Mouse (Mus musculus) neural tube, embryonic 12.5 days (tissue): Measurements from ENCODE around the gene Ptk6. TPM values are rescaled to one million over a fixed set of nuclear protein-coding genes. Genes with fewer than 3 reads are reported as not detected.
"Not testable (repeated sequence)": the region's sequence is repeated elsewhere in the genome, so short reads cannot be mapped to it uniquely, and the experiment has no call there.

ENCODE experiments used
- ATAC-seq: fragments of 200-750 bp; cut with Nextera tagmentation; 2 replicates; pipeline ENCODE4 v1.8.0; 2017; ENCODE audit warnings: low read depth, mild to moderate bottlenecking, moderate TSS enrichment, moderate library complexity; ENCODE audit not compliant: low FRiP score
- H3K27ac ChIP-seq: fragments of 300-500 bp; sonication (generic); 2 replicates; pipeline ENCODE4 v1.5.1; 2016
- H3K27me3 ChIP-seq: fragments of 300-500 bp; sonication (generic); replicated peaks from 2 replicates; pipeline ENCODE4 v1.6.1; 2016; ENCODE audit warnings: mild to moderate bottlenecking
- H3K36me3 ChIP-seq: fragments of 300-500 bp; sonication (generic); 2 replicates; pipeline ENCODE4 v1.6.1; 2016; ENCODE audit warnings: mild to moderate bottlenecking
- H3K4me1 ChIP-seq: fragments of 300-500 bp; sonication (generic); 2 replicates; pipeline ENCODE4 v1.6.1; 2016
- H3K4me2 ChIP-seq: fragments of 300-500 bp; sonication (generic); replicated peaks from 2 replicates; pipeline ENCODE4 v1.6.1; 2016; ENCODE audit warnings: mild to moderate bottlenecking
- H3K4me3 ChIP-seq: fragments of 300-500 bp; sonication (generic); 2 replicates; pipeline ENCODE4 v1.5.1; 2016
- H3K9ac ChIP-seq: fragments of 300-500 bp; sonication (generic); 2 replicates; pipeline ENCODE4 v1.6.1; 2016; ENCODE audit warnings: mild to moderate bottlenecking
- H3K9me3 ChIP-seq: fragments of 300-500 bp; sonication (generic); 2 replicates; pipeline ENCODE4 v1.6.1; 2016; ENCODE audit warnings: mild to moderate bottlenecking
- WGBS: fragments of 180-500 bp; shearing (Covaris S2); methylation state at CpG from one replicate; pipeline ENCODE4 v1.1.7; 2016; 5-methylcytosine and 5-hydroxymethylcytosine counted together
- polyA plus RNA-seq: library from polyadenylated mRNA; unstranded; fragments of >200 nt; fragmentation: Nextera tagmentation; extraction: Ambion mirVana; gene quantifications from 2 replicates; pipeline ENCODE4 v1.2.1, GENCODE M21; 2016

Gene Ptk6
- polyA plus RNA-seq, 1 experiment from 2014 or later: not detected

GRCm38 (mm10) chr2:181212389-181213020 is 9.9 kb upstream of the Ptk6 start:
- WGBS: 4% methylated on average over 34 of the region's 34 CpGs
- Histone ChIP-seq H3K4me2 (peak overlapping the region; percentile 59), H3K27me3 (peaks cover 40% of the 10 kb centered on the region), H3K27ac (no peak overlapping the region), H3K9ac (0 out of 2 replicates have a peak overlapping the region, but pooled peaks have one; percentile 26), H3K9me3 (no peaks in the 10 kb centered on the region), H3K4me3 (peak overlapping the region; percentile 26), H3K4me1 (peaks cover 8% of the 10 kb centered on the region), H3K36me3 (no peaks in the 10 kb centered on the region)
- ATAC-seq: no peak

DNA sequence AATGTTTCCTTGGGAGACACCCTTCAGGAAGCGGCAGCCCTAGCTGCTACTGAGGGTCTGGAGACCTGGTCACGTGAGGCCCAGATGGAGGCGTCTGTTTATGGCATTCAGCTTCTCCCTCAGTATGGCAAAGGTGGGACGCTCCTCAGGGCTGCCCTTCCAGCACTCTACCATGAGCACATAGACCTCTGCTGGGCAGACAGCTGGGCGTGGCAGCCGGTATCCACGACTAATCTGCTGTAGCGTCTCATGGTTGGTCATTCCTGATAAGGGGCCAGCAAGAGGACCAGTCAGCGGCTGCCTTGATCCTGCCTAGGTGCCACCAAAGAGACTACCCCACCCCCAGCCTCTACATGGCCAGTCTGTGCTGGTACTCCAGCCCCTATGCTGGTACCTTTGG is 3.5 kb upstream of the Ptk6 start:
- ATAC-seq: no peak
- WGBS: 81% methylated on average over 9 of the region's 9 CpGs
- H3K36me3 ChIP-seq: no peaks in the 10 kb centered on the region

GRCm38 (mm10) chr2:181205678-181206077 is 3.1 kb upstream of the Ptk6 start:
- Histone ChIP-seq H3K9ac (no peak overlapping the region), H3K9me3 (no peaks in the 10 kb centered on the region), H3K36me3 (no peaks in the 10 kb centered on the region), H3K4me2 (no peak overlapping the region), H3K4me1 (no peaks in the 10 kb centered on the region), H3K4me3 (no peak overlapping the region), H3K27me3 (peaks cover 3% of the 10 kb centered on the region; the same call in 1 of the 2 replicates), H3K27ac (no peak overlapping the region)
- 87% methylated on average over 5 of the region's 5 CpGs for WGBS
- no peak for ATAC-seq

More for the DNA sequence above, 3.5 kb upstream of the Ptk6 start:
- Histone ChIP-seq H3K4me2 (no peak overlapping the region), H3K9me3 (no peaks in the 10 kb centered on the region), H3K27me3 (peaks cover 5% of the 10 kb centered on the region), H3K4me1 (no peaks in the 10 kb centered on the region), H3K9ac (no peak overlapping the region), H3K4me3 (no peak overlapping the region), H3K27ac (no peak overlapping the region)

- Histone ChIP-seq H3K9me3 (no peaks in the 10 kb centered on the region), H3K4me2 (no peak overlapping the region), H3K9ac (no peak overlapping the region), H3K36me3 (no peaks in the 10 kb centered on the region), H3K4me1 (no peaks in the 10 kb centered on the region), H3K27me3 (no peaks in the 10 kb centered on the region), H3K27ac (no peak overlapping the region), H3K4me3 (no peak overlapping the region)
- no peak for ATAC-seq
- 86% methylated on average over 6 of the region's 6 CpGs for WGBS
Observed at GRCm38 (mm10) chr2:181202886-181203285, 297 bp upstream of the Ptk6 start.

DNA sequence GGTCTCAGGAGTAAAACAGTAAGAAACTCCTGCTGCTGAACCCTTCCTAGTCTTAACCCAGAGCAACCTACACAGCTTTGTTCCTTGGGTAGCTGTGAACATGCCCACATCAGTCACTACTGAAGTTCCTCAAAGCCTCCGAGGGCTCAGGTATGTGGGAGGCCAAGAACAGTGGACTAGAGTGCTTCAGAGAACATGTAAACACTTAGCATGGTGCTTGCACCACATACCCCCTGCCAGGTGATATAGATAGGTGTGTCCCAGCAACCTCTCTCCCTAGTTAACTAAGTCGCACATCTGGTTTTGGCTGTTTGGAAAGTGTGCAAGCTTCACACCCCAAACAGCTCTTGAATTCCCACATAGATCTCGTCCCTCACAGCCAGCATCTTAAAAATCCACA is 983 bp downstream of the Ptk6 start:
- no peak overlapping the region for H3K4me2 ChIP-seq
- WGBS: 77% methylated on average over 3 of the region's 3 CpGs

GRCm38 (mm10) chr2:181196628-181197300 is 5.8 kb downstream of the Ptk6 start:
- Histone ChIP-seq H3K9ac (no peak overlapping the region), H3K9me3 (no peaks in the 10 kb centered on the region), H3K4me1 (no peaks in the 10 kb centered on the region), H3K4me3 (no peak overlapping the region), H3K36me3 (no peaks in the 10 kb centered on the region), H3K4me2 (no peak overlapping the region), H3K27me3 (no peaks in the 10 kb centered on the region), H3K27ac (no peak overlapping the region)
- ATAC-seq: no peak
- 88% methylated on average over 4 of the region's 4 CpGs for WGBS

More for the DNA sequence above, 983 bp downstream of the Ptk6 start:
- no peaks in the 10 kb centered on the region for H3K36me3 ChIP-seq
- no peak for ATAC-seq
- no peaks in the 10 kb centered on the region for H3K4me1 ChIP-seq
- no peak overlapping the region for H3K9ac ChIP-seq
- H3K9me3 ChIP-seq: no peaks in the 10 kb centered on the region
- H3K4me3 ChIP-seq: no peak overlapping the region
- no peak overlapping the region for H3K27ac ChIP-seq
- H3K27me3 ChIP-seq: no peaks in the 10 kb centered on the region

GRCm38 (mm10) chr2:181193044-181193443 is 9.5 kb downstream of the Ptk6 start:
- no peak for ATAC-seq
- Histone ChIP-seq H3K27ac (no peak overlapping the region), H3K9me3 (no peaks in the 10 kb centered on the region), H3K4me1 (peaks cover 7% of the 10 kb centered on the region), H3K27me3 (no peaks in the 10 kb centered on the region), H3K9ac (no peak overlapping the region), H3K4me3 (no peak overlapping the region), H3K36me3 (peaks cover 14% of the 10 kb centered on the region; the same call in 1 of the 2 replicates), H3K4me2 (no peak overlapping the region)
- WGBS: 77% methylated on average over 3 of the region's 3 CpGs

DNA sequence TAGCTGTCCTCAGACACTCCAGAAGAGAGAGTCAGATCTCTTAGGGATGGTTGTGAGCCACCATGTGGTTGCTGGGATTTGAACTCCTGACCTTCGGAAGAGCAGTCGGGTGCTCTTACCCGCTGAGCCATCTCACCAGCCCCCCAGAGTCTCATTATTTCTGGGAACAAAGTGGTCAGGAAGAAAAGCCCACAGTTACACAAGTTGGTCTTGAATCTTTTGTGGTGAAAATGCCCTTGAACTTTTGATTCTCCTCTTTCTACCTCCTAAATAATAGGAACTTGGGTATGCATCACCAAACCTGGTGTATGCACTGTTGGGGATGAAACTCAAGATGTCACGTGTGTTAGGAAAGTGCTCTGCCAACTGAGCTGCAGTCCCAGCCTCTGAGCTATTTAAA is 10.7 kb downstream of the Ptk6 start:
- Histone ChIP-seq H3K9me3 (no peaks in the 10 kb centered on the region), H3K4me1 (peaks cover 7% of the 10 kb centered on the region), H3K27ac (no peak overlapping the region), H3K4me2 (no peak overlapping the region), H3K4me3 (no peak overlapping the region), H3K27me3 (no peaks in the 10 kb centered on the region), H3K36me3 (peaks cover 14% of the 10 kb centered on the region; the same call in 1 of the 2 replicates), H3K9ac (no peak overlapping the region)
- WGBS: 61% methylated on average over 4 of the region's 4 CpGs
- ATAC-seq: no peak

- not testable (repeated sequence) for ATAC-seq, H3K9me3 ChIP-seq, H3K27me3 ChIP-seq, H3K9ac ChIP-seq, H3K4me2 ChIP-seq, H3K4me1 ChIP-seq, H3K4me3 ChIP-seq, H3K27ac ChIP-seq
- 84% methylated on average over 4 of the region's 4 CpGs for WGBS
- peaks cover 14% of the 10 kb centered on the region; the same call in 1 of the 2 replicates for H3K36me3 ChIP-seq
Observed at GRCm38 (mm10) chr2:181191385-181191784, 11.2 kb downstream of the Ptk6 start.

DNA sequence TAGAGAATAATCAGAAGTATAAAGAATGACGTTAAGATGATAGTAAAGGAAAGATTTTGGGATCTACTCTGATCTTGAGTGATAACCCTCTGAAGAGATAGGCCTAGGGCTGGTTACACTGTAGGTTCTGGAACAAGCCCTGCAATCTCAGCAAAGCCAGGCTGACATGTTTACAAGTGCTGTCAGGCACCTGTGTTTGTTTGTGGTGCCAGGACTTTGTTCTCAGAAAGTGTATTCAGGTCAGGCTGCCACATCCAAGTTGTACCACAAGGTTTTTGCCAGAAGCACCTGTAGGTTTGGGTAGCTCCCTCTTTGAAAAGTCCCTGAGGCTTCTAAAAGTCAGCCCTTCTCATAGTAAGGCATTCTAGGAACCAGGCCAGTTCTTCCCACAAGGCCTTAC is 13.3 kb downstream of the Ptk6 start:
- Histone ChIP-seq H3K27me3 (no peaks in the 10 kb centered on the region), H3K36me3 (peaks cover 14% of the 10 kb centered on the region; the same call in 1 of the 2 replicates), H3K4me3 (no peak overlapping the region), H3K27ac (no peak overlapping the region), H3K4me1 (peaks cover 7% of the 10 kb centered on the region), H3K4me2 (no peak overlapping the region), H3K9me3 (no peaks in the 10 kb centered on the region), H3K9ac (no peak overlapping the region)
- WGBS: 96% methylated on average over 1 of the region's 1 CpGs
- ATAC-seq: no peak

DNA sequence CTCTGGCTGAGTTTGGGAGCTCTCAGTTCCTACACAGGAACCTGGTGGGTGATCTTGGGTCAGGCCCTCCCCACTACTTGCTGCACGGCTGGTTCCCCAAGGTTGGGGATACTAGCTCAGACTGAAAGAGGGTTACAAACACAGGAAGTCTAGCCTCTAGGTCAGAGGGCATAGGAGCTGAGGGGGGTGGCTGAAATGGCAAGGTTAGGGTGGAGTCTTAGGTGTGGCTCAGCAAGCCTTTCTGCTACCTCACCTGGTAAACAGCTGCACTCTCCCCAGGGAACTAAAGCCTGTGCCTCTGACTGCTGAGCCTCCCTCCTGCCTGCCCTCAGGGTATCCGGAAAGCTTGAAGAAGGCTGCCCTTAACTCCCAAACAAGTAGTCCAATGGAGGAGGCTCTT is 13.9 kb downstream of the Ptk6 start:
- ATAC-seq: no peak
- H3K4me2 ChIP-seq: peak overlapping the region; percentile 70
- H3K9me3 ChIP-seq: no peaks in the 10 kb centered on the region
- H3K9ac ChIP-seq: peak overlapping the region; percentile 33; the same call in 1 of the 2 replicates
- H3K27ac ChIP-seq: no peak overlapping the region
- WGBS: 72% methylated on average over 2 of the region's 2 CpGs
- no peaks in the 10 kb centered on the region for H3K27me3 ChIP-seq
- H3K4me3 ChIP-seq: peak overlapping the region; percentile 76; the same call in 1 of the 2 replicates
- H3K36me3 ChIP-seq: peaks cover 14% of the 10 kb centered on the region; the same call in 1 of the 2 replicates
- H3K4me1 ChIP-seq: peaks cover 7% of the 10 kb centered on the region

DNA sequence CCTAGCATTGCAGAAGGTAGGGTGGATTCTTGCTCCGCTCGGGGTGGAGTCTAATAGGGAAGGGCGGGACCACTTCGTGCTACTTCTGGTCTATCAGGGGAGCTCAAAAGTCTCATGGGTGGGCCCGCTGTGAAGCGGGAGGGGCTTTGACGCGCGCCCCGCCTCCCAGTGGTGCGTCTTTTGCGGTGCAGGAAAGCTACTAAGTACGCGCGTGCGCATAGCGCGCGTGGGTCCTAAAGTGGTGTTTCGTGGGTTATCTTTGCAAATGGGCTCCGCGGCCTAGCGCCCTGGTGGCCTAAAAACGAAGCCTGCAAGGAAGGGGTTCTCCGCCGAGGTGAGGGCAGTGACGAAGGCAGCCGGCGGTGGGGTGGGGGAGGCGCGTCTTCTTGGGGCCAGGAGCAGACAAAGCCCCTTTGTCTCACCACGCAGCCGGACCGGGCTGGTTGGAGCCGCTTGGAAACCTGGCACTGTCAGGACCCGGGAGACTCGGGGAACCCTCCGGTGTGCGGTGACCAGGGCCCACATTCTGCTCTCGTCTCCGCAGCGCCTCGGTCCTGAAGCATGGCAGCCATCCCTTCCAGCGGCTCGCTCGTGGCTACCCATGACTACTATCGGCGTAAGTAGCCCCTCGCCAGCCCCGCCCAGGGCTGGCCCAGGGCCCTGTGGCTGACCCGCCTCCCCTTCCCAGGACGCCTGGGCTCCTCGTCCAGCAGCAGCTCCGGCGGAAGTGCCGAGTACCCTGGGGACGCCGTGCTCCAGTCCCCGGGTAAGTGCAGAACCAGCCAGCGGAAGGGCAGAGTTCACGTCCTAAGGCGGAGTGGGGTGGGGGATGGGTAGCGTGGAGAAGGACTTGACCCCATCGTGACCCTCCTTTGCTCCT is 15.2 kb downstream of the Ptk6 start, which contains the start of gene Ppdpf:
Ppdpf (plus strand) TSS at position 127 of the 880 bp plus-strand sequence.
- peak; percentile 93 for ATAC-seq
- peak within 1 kb of the TSS; percentile 90 for H3K27ac ChIP-seq
- H3K27me3 ChIP-seq: no peaks in the 10 kb centered on the region
- H3K36me3 ChIP-seq: peaks cover 14% of the 10 kb centered on the region; the same call in 1 of the 2 replicates
- no peaks in the 10 kb centered on the region for H3K9me3 ChIP-seq
- peaks cover 7% of the 10 kb centered on the region for H3K4me1 ChIP-seq
- peak within 1 kb of the TSS; percentile 70 for H3K4me2 ChIP-seq
- peak within 1 kb of the TSS; percentile 94 for H3K9ac ChIP-seq
- under 1% methylated on average over 64 of the region's 64 CpGs for WGBS
- H3K4me3 ChIP-seq: peak within 1 kb of the TSS; percentile 76
